Mouse (Mus musculus): Measurements from ENCODE around the gene Aipl1. TPM values are rescaled to one million over a fixed set of nuclear protein-coding genes. Genes with fewer than 3 reads are reported as not detected.

Gene Aipl1
- polyA plus RNA-seq, 1 experiment, result 0.38 TPM

DNA sequence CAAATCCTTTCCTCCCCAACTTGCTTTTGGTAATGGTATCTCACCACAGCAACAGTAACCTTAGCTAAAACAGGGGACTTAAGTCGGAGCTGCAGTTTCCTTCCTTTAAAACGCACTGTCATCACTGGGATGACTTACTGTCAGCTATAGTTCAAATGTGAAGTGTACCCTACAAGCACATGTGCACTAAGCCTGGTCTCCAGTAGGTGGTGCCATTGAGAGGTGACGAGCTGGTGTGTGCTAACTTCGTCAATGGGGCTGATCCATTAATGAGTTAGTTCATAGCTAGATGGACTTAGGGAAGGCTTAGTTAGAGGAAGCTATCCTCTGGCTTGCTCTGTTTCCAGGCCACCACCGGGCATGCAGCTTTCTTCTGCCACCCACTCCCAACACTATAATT lies 15.3 kb upstream of the Aipl1 start:
- Histone ChIP-seq H3K36me3 (ENCODE audit: control insufficient read depth, insufficient read depth) (peaks cover under 1% of the 10 kb centered on the region), H3K4me2 (ENCODE audit: low read depth) (no peak overlapping the region), H3K27me3 (ENCODE audit: control insufficient read depth, insufficient read depth, insufficient read length) (no peaks in the 10 kb centered on the region), H3K4me3 (no peak overlapping the region), H3K79me2 (ENCODE audit: control insufficient read depth, insufficient read depth) (no peaks in the 10 kb centered on the region), H3ac (ENCODE audit: control insufficient read depth, insufficient read length) (no peak overlapping the region)
- TF ChIP-seq MAX (IDR thresholded peaks at IDR 0.05; ENCODE audit: low read depth), result peak; percentile 38
- no peak for TF ChIP-seq TCF12 (IDR thresholded peaks at IDR 0.05; ENCODE audit: insufficient read depth, poor library complexity, severe bottlenecking)
- no peak for TF ChIP-seq SRF (IDR thresholded peaks at IDR 0.05; ENCODE audit: control insufficient read depth, insufficient read length, low read depth)
- no peak for TF ChIP-seq MYOG (IDR thresholded peaks at IDR 0.05; ENCODE audit: control insufficient read depth in 1 of 3, insufficient read depth in 1 of 3, insufficient read length in 2 of 3, low read depth in 2 of 3)

DNA sequence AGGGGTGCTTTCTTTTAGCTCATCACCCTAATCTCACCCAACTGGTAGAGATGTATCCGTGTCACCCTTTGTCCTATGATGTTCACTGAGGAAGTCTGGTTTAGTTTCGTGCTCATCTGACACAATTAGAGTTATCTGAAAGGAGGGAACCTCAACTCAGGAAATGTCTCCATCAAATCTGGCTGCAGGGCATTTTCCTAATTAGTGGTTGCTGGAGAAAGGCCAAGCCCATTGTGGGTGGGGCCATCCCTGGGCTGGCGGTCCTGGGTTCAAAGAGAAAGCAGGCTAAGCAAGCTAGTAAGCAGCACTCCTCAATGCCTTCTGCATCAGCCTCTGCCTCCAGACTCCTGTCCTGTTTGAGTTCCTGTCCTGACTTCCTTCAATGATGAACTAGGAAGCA lies 14.9 kb upstream of the Aipl1 start:
- Histone ChIP-seq H3K4me2 (ENCODE audit: low read depth) (no peak overlapping the region), H3K27me3 (ENCODE audit: control insufficient read depth, insufficient read depth, insufficient read length) (no peaks in the 10 kb centered on the region)
- TF ChIP-seq SRF (IDR thresholded peaks at IDR 0.05; ENCODE audit: control insufficient read depth, insufficient read length, low read depth), result no peak

GRCm38 (mm10) chr11:72050895-72051858 lies 13.9 kb upstream of the Aipl1 start:
- Histone ChIP-seq H3K27me3 (ENCODE audit: control insufficient read depth, insufficient read depth, insufficient read length) (no peaks in the 10 kb centered on the region), H3K4me3 (no peak overlapping the region)
- TF ChIP-seq MAX (IDR thresholded peaks at IDR 0.05; ENCODE audit: low read depth), result no peak
- no peak for TF ChIP-seq TCF12 (IDR thresholded peaks at IDR 0.05; ENCODE audit: insufficient read depth, poor library complexity, severe bottlenecking)
- no peak for TF ChIP-seq POLR2AphosphoS2 (IDR thresholded peaks at IDR 0.05; ENCODE audit: insufficient read length, low read depth)
- TF ChIP-seq MYOG (IDR thresholded peaks at IDR 0.05; ENCODE audit: control insufficient read depth in 1 of 3, insufficient read depth in 1 of 3, insufficient read length in 2 of 3, low read depth in 2 of 3), result no peak

More for the DNA sequence above, 14.9 kb upstream of the Aipl1 start:
- peaks cover 5% of the 10 kb centered on the region for H3K36me3 ChIP-seq (ENCODE audit: control insufficient read depth, insufficient read depth)
- H3K79me2 ChIP-seq (ENCODE audit: control insufficient read depth, insufficient read depth), result no peaks in the 10 kb centered on the region
- H3K4me3 ChIP-seq, result no peak overlapping the region
- H3ac ChIP-seq (ENCODE audit: control insufficient read depth, insufficient read length), result no peak overlapping the region

GRCm38 (mm10) chr11:72050168-72050894 lies 13.0 kb upstream of the Aipl1 start:
- Histone ChIP-seq H3K4me3 (no peak overlapping the region), H3K36me3 (ENCODE audit: control insufficient read depth, insufficient read depth) (peaks cover 19% of the 10 kb centered on the region), H3K4me2 (ENCODE audit: low read depth) (peak overlapping the region; percentile 19), H3K79me2 (ENCODE audit: control insufficient read depth, insufficient read depth) (no peaks in the 10 kb centered on the region), H3ac (ENCODE audit: control insufficient read depth, insufficient read length) (no peak overlapping the region), H3K27me3 (ENCODE audit: control insufficient read depth, insufficient read depth, insufficient read length) (no peaks in the 10 kb centered on the region)
- TF ChIP-seq TCF3 (IDR thresholded peaks at IDR 0.05; ENCODE audit: insufficient read length, low read depth) (no peak), E2F4 (IDR thresholded peaks at IDR 0.05; ENCODE audit: insufficient read depth) (no peak), CEBPB (IDR thresholded peaks at IDR 0.05; ENCODE audit: insufficient read depth, poor library complexity, severe bottlenecking) (no peak), USF1 (IDR thresholded peaks at IDR 0.05; ENCODE audit: low read depth) (no peak), POLR2AphosphoS2 (IDR thresholded peaks at IDR 0.05; ENCODE audit: insufficient read length, low read depth) (peak; percentile 54), MYOG (IDR thresholded peaks at IDR 0.05; ENCODE audit: control insufficient read depth in 1 of 3, insufficient read depth in 1 of 3, insufficient read length in 2 of 3, low read depth in 2 of 3) (peak in 2 of 3 experiments; percentile 35 to 37), POLR2A (IDR thresholded peaks at IDR 0.05; ENCODE audit: insufficient read length, low read depth) (no peak), SRF (IDR thresholded peaks at IDR 0.05; ENCODE audit: control insufficient read depth, insufficient read length, low read depth) (no peak), TCF12 (IDR thresholded peaks at IDR 0.05; ENCODE audit: insufficient read depth, poor library complexity, severe bottlenecking) (no peak), MYOD1 (IDR thresholded peaks at IDR 0.05; ENCODE audit: control insufficient read depth in 1 of 3, insufficient read length in 2 of 3, low read depth in 2 of 3) (peak in 1 of 3 experiments; percentile 61), MAX (IDR thresholded peaks at IDR 0.05; ENCODE audit: low read depth) (no peak), REST (IDR thresholded peaks at IDR 0.05; ENCODE audit: insufficient read depth, insufficient read length) (no peak)

More at GRCm38 (mm10) chr11:72050895-72051858, 13.9 kb upstream of the Aipl1 start:
- no peak overlapping the region for H3ac ChIP-seq (ENCODE audit: control insufficient read depth, insufficient read length)
- no peaks in the 10 kb centered on the region for H3K79me2 ChIP-seq (ENCODE audit: control insufficient read depth, insufficient read depth)
- H3K4me2 ChIP-seq (ENCODE audit: low read depth), result peak overlapping the region; percentile 24
- peaks cover 12% of the 10 kb centered on the region for H3K36me3 ChIP-seq (ENCODE audit: control insufficient read depth, insufficient read depth)

DNA sequence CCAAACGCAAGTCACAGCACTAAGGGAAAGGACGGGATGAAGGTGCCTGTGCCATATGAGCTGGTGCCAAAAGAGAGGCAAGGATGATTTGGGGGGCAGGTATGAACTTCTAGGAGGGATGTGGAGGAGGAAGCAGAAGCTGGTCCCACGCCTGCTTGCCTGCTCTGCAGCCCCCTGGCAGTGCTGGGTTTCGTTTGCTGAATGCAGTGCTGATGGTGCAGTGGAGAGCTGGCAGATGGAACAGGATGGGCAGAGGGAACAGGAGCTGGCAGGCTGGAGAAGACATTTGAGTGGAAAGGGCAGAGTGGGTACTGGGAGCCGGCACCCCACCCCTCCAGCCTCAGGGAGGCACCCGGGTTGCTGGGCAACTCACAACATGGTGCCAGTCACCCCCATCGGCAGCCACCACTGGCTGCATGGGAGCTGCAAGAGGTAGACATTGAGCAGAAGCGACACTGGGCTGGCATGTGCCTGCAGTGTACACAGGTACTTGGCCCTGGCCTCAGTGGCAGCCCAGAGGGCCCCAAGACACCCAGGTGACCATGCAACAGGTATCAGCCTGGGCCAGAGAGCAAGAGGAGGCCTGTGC lies 12.0 kb upstream of the Aipl1 start:
- peaks cover 19% of the 10 kb centered on the region for H3K36me3 ChIP-seq (ENCODE audit: control insufficient read depth, insufficient read depth)
- no peaks in the 10 kb centered on the region for H3K27me3 ChIP-seq (ENCODE audit: control insufficient read depth, insufficient read depth, insufficient read length)
- H3ac ChIP-seq (ENCODE audit: control insufficient read depth, insufficient read length), result no peak overlapping the region
- no peak for TF ChIP-seq REST (IDR thresholded peaks at IDR 0.05; ENCODE audit: insufficient read depth, insufficient read length)
- TF ChIP-seq POLR2AphosphoS2 (IDR thresholded peaks at IDR 0.05; ENCODE audit: insufficient read length, low read depth), result peak; percentile 90
- TF ChIP-seq POLR2A (IDR thresholded peaks at IDR 0.05; ENCODE audit: insufficient read length, low read depth), result peak; percentile 51
- peaks cover 6% of the 10 kb centered on the region for H3K79me2 ChIP-seq (ENCODE audit: control insufficient read depth, insufficient read depth)
- no peak overlapping the region for H3K4me2 ChIP-seq (ENCODE audit: low read depth)
- no peak overlapping the region for H3K4me3 ChIP-seq
